Mouse (Mus musculus): Measurements from ENCODE around the gene Eno4.

- TF ChIP-seq CTCF (IDR thresholded peaks at IDR 0.05; ENCODE audit: control insufficient read depth, insufficient read depth, insufficient read length) (no peak), FOSL1 (IDR thresholded peaks at IDR 0.05; ENCODE audit: insufficient read depth, low read length, poor library complexity, severe bottlenecking) (no peak), USF1 (IDR thresholded peaks at IDR 0.05; ENCODE audit: low read depth) (no peak), MAX (IDR thresholded peaks at IDR 0.05) (no peak), CEBPB (IDR thresholded peaks at IDR 0.05; ENCODE audit: low read depth) (no peak), MYOG (IDR thresholded peaks at IDR 0.05; ENCODE audit: control insufficient read depth, extremely low read depth, insufficient read length) (no peak), MYOD1 (IDR thresholded peaks at IDR 0.05; ENCODE audit: control insufficient read depth, insufficient read length, low read depth) (no peak)
Measured at GRCm38 (mm10) chr19:58968731-58969506, 25.7 kb downstream of the Eno4 start.

Measured in C2C12 (cell line).